Mouse (Mus musculus): Measurements from ENCODE around the gene Rsph14.
A peak's percentile ranks its signal among the peaks of the same experiment; 100 is the strongest.

Gene Rsph14

DNA sequence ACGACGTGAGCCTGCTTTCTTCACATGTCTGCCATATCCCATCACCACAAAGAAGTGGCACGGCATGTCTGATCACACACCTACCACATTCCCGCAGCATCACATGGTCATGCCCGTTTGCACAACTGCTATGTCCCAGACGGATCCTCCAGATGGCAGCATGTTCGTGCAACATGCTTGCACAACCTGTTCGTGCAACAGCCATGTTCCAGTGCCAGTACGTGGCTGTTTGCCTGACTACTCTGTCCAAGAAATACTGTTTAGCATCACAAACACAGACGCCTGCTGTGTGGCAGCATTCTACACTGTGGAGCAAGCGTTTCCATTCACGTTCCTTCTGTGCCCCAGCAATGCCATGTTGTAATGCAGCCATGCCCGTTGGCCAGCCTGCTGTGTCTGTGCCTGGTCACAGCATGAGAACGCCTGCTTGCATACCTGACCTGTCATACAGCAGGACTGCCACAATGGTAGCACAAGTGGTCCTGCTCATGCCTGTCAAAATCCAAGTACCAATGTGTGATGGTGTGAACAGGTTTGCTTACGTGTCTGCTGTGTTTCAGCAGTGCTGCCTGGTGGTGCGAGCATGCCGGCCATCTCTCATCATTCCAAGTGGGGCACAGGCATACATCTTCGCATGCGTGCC lies 98.7 kb downstream of the Rsph14 start:
- DNase-seq (ENCODE audit: low spot score in 2 of 2), result no peak

- DNase-seq (ENCODE audit: low spot score in 2 of 2), result no peak
Measured at GRCm38 (mm10) chr10:74932487-74932886, 99.9 kb downstream of the Rsph14 start.

- no peak for DNase-seq (ENCODE audit: low spot score in 2 of 2)
Measured at GRCm38 (mm10) chr10:74931631-74932030, 100.8 kb downstream of the Rsph14 start.

DNA sequence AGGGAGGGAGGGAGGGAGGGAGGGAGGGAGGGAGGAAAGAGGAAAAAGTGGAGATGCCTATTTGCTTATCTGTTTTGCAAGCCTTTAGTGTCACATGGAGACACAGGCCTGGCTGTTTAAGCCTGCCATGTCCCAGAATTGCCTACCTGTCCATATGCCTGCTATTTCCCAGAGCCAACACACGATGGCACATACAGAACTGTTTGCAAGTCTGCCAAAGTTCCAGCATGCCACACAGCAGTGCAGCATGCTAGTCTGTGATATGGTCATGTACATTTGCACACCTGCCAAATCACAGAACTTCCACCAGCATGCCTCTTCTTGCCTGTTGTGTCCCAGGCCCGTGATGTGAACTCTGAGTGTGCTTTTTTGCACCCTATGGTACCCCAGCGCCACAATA lies 101.8 kb downstream of the Rsph14 start:
- DNase-seq (ENCODE audit: low spot score in 2 of 2), result no peak

GRCm38 (mm10) chr10:74929578-74929977 lies 102.8 kb downstream of the Rsph14 start:
- DNase-seq (ENCODE audit: low spot score in 2 of 2), result no peak

DNA sequence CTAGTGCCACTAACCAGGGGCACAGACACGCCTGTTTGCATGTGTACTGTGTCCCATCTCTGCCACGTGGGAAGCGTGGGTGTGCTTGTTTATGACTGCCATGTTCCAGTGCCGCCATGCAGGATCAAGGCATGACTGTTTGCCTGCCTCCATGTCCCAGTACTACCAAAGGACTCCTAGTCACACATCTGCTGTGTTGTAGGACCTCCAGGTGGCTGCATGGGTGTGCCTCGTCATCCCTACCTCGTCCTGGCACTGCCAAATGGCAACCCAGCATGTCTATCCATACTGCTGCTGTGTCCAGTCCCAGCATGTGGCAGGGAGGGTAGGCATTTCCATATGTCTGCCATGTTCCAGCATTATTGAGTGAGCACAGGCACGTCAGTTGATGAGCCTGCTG lies 104.1 kb downstream of the Rsph14 start:
- no peak for DNase-seq (ENCODE audit: low spot score in 2 of 2)

GRCm38 (mm10) chr10:74925324-74925723 lies 107.1 kb downstream of the Rsph14 start:
- peak in 1 of 2 experiments; percentile 26 for DNase-seq (ENCODE audit: low spot score in 2 of 2)

DNA sequence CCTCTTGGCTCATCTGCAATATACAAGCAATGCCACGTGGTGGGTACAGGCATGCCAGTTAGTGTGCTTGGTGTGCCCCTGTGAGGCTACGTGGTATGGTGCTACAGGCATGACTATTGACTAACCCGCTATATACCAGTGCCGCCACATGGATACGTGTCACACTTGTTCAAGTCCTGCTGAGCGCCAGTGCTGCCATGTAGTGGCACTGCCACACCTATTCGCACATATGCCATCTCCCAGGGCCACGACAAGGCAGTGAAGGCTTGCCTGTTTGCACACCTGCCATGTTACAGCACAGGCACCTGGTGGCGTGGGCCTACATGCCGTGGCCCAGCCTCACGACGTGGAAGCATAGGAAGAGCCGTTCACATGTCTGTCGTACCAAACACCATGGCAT lies 108.1 kb downstream of the Rsph14 start:
- no peak for DNase-seq (ENCODE audit: low spot score in 2 of 2)

DNA sequence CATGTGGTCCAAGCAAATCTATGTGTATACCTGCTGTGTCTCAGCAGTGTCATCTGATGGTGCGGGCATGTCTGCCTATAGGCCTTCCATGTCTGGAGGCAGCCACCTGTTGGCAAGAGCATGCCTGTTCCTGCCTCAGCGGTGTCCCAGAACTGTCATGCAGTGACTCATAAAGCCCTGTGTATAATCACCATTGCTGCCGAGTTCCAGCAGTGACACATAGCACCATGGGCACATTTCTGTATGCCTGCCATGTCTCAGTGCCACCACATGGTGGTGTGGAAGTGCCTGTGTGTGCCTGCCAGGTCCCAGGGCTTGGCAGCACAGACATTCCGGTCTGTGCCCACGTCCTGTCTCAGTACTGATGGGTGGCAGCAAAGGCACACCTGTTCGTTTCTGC lies 109.6 kb downstream of the Rsph14 start:
- no peak for DNase-seq (ENCODE audit: low spot score in 2 of 2)

GRCm38 (mm10) chr10:74921614-74922013 lies 110.8 kb downstream of the Rsph14 start:
- no peak for DNase-seq (ENCODE audit: low spot score in 2 of 2)

GRCm38 (mm10) chr10:74920853-74921567 lies 111.4 kb downstream of the Rsph14 start:
- DNase-seq (ENCODE audit: low spot score in 2 of 2), result no peak

DNA sequence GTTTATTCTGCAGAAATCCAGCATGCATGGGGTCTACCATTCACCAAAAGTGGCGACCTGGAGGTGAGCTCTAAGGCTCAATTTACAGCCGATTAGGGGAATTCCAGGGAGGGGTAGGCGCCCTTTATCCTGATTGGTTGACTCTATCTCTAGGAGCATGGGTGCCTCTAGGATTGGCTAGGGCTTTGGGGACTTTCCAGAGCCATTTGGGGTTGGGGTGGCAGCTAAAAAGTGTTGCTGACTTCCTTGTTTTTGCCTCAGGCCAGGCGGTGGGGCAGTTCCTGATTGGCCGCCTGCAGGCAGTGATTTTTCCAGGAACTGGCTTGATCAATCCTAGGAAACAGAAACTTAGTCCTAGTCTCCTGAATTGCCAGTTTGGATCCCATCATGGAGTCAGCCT lies 113.1 kb downstream of the Rsph14 start:
- no peak for DNase-seq (ENCODE audit: low spot score in 2 of 2)

- no peak for DNase-seq (ENCODE audit: low spot score in 2 of 2)
Measured at GRCm38 (mm10) chr10:74908431-74908830, 124.0 kb downstream of the Rsph14 start.

All from spleen, postnatal 14 days (tissue).